Mouse (Mus musculus) cerebellum, adult 2 months (tissue): ENCODE measurements around the gene Bak1.

ENCODE experiments used
- CTCF ChIP-seq: fragments of 200-500 bp; IDR thresholded peaks from 2 replicates; pipeline ENCODE4 v1.5.1; 2011; ENCODE audit warnings: low read depth, mild to moderate bottlenecking, control low read depth, low read length, moderate library complexity, borderline replicate concordance; ENCODE audit not compliant: insufficient read depth
- POLR2A ChIP-seq: fragments of 200-500 bp; IDR thresholded peaks from 2 replicates; pipeline ENCODE4 v1.6.1; 2011; ENCODE audit warnings: low read length, control low read depth, borderline replicate concordance; ENCODE audit not compliant: insufficient read depth

GRCm38 (mm10) chr17:27005644-27006043 is 23.2 kb downstream of the Bak1 start:
- TF ChIP-seq CTCF (no peak), POLR2A (no peak)
